Mouse (Mus musculus): ENCODE measurements around the gene Slc35f6. TPM values are rescaled to one million over a fixed set of nuclear protein-coding genes. Genes with fewer than 3 reads are reported as not detected.

Slc35f6 gene
- polyA plus RNA-seq, 1 experiment = 88.0 TPM

DNA sequence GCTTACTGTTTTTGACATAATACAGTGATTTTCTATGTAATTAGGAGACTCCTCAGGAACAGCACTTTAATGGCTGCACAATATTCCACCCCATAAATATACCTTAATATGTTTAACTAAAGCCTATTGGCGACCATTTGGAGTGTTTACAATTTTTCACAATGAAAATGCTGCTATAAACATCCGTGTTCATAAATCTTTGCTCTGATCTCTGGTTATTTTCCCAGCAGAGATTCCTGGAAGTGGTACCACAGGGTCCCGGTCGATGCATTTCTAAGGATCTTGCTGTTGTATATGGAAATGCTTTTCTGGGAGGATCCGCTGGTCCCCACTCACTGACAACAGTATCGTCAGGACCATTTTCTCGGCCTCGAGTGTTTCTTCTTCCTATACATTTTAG is 34.5 kb upstream of the Slc35f6 start:
- H3K27ac ChIP-seq (ENCODE audit: control insufficient read depth, insufficient read depth, low read length) = no peak overlapping the region
- H3K4me3 ChIP-seq (ENCODE audit: control insufficient read depth, insufficient read depth, low read length) = no peak overlapping the region
- H3K4me1 ChIP-seq (replicated peaks; ENCODE audit: control insufficient read depth, insufficient read depth, low read length) = no peaks in the 10 kb centered on the region
- no peak for DNase-seq
- no peaks in the 10 kb centered on the region for H3K36me3 ChIP-seq (ENCODE audit: control insufficient read depth, insufficient read depth, low read length)
- no peaks in the 10 kb centered on the region for H3K27me3 ChIP-seq (ENCODE audit: control insufficient read depth, insufficient read depth, low read length)
- TF ChIP-seq CTCF (IDR thresholded peaks at IDR 0.05; ENCODE audit: borderline replicate concordance, control insufficient read depth, extremely low read depth, insufficient read depth, low read length, poor library complexity) (no peak), POLR2A (IDR thresholded peaks at IDR 0.05; ENCODE audit: control insufficient read depth, extremely low read depth, insufficient read depth, low read length, poor library complexity) (no peak)
- 94% methylated on average over 8 of the region's 8 CpGs for WGBS

DNA sequence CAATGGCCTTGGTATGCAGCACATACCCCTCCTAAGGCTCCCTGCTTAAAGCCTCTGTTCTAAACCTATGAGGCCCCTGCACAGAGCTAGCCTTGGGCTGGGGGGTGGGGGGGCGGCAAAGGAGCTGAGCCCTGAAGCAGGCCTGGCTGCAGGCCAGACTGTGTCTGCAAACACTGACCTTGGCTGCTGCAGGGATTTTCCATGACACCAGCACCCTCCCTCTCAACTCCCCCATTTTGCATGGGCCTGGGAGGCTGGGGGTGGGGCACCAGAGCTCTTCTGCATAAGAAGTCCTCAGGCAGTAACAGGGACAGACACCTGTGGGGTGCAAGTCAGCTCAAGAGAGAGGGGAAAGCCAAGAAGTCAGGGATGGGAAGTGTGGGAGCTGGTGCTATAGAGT is 33.5 kb upstream of the Slc35f6 start:
- Histone ChIP-seq H3K27ac (ENCODE audit: control insufficient read depth, insufficient read depth, low read length) (no peak overlapping the region), H3K36me3 (ENCODE audit: control insufficient read depth, insufficient read depth, low read length) (no peaks in the 10 kb centered on the region), H3K27me3 (ENCODE audit: control insufficient read depth, insufficient read depth, low read length) (no peaks in the 10 kb centered on the region), H3K4me1 (replicated peaks; ENCODE audit: control insufficient read depth, insufficient read depth, low read length) (no peaks in the 10 kb centered on the region), H3K4me3 (ENCODE audit: control insufficient read depth, insufficient read depth, low read length) (no peak overlapping the region)
- TF ChIP-seq POLR2A (IDR thresholded peaks at IDR 0.05; ENCODE audit: control insufficient read depth, extremely low read depth, insufficient read depth, low read length, poor library complexity) (no peak), CTCF (IDR thresholded peaks at IDR 0.05; ENCODE audit: borderline replicate concordance, control insufficient read depth, extremely low read depth, insufficient read depth, low read length, poor library complexity) (no peak)
- no peak for DNase-seq
- 88% methylated on average over 1 of the region's 1 CpGs for WGBS

DNA sequence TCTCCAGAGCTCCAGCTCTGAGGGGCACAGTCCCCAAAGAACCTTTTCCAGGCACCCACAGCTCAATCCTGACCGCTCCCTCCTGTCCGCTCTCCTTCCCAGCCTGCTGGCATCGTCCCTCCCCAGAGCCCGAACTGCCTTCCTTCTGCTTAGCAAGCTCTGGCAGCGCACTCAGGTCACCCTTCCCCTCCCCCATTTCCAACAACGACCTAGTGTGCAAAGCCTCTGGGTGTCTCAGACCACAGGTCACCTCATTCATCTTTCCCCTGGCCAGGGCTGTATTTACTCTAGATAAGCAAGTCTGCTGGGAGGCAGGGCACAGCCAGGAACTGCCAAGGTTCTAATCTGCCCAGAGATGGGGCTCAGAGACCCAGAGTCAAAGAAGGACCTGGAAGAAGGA is 32.3 kb upstream of the Slc35f6 start:
- no peak for DNase-seq
- Histone ChIP-seq H3K36me3 (ENCODE audit: control insufficient read depth, insufficient read depth, low read length) (no peaks in the 10 kb centered on the region), H3K4me3 (ENCODE audit: control insufficient read depth, insufficient read depth, low read length) (no peak overlapping the region), H3K4me1 (replicated peaks; ENCODE audit: control insufficient read depth, insufficient read depth, low read length) (no peaks in the 10 kb centered on the region), H3K27ac (ENCODE audit: control insufficient read depth, insufficient read depth, low read length) (no peak overlapping the region), H3K27me3 (ENCODE audit: control insufficient read depth, insufficient read depth, low read length) (no peaks in the 10 kb centered on the region)
- WGBS = 67% methylated on average over 6 of the region's 6 CpGs
- TF ChIP-seq POLR2A (IDR thresholded peaks at IDR 0.05; ENCODE audit: control insufficient read depth, extremely low read depth, insufficient read depth, low read length, poor library complexity) = no peak
- TF ChIP-seq CTCF (IDR thresholded peaks at IDR 0.05; ENCODE audit: borderline replicate concordance, control insufficient read depth, extremely low read depth, insufficient read depth, low read length, poor library complexity) = no peak

DNA sequence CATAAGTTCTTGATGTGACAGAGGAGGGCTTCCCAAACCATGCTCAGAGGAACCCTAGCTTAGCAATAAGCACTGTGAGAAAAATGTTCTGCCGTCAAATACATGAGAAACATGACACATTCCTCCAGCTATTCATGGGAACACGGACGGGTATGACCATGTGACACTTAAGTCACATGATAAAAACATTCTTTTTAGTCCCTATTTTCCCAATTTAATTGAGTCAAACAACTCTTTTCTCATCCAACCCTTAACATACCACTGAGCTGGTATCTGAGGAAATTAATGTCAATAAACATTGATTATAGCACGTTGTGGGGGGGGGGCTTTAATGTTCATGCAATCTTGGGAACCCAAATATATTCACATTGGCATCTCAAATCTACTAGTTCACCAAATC is 31.9 kb upstream of the Slc35f6 start:
- DNase-seq = no peak
- no peaks in the 10 kb centered on the region for H3K27me3 ChIP-seq (ENCODE audit: control insufficient read depth, insufficient read depth, low read length)
- H3K4me3 ChIP-seq (ENCODE audit: control insufficient read depth, insufficient read depth, low read length) = no peak overlapping the region
- H3K27ac ChIP-seq (ENCODE audit: control insufficient read depth, insufficient read depth, low read length) = no peak overlapping the region
- 91% methylated on average over 4 of the region's 4 CpGs for WGBS
- no peak for TF ChIP-seq POLR2A (IDR thresholded peaks at IDR 0.05; ENCODE audit: control insufficient read depth, extremely low read depth, insufficient read depth, low read length, poor library complexity)
- no peak for TF ChIP-seq CTCF (IDR thresholded peaks at IDR 0.05; ENCODE audit: borderline replicate concordance, control insufficient read depth, extremely low read depth, insufficient read depth, low read length, poor library complexity)
- H3K4me1 ChIP-seq (replicated peaks; ENCODE audit: control insufficient read depth, insufficient read depth, low read length) = no peaks in the 10 kb centered on the region
- H3K36me3 ChIP-seq (ENCODE audit: control insufficient read depth, insufficient read depth, low read length) = no peaks in the 10 kb centered on the region

DNA sequence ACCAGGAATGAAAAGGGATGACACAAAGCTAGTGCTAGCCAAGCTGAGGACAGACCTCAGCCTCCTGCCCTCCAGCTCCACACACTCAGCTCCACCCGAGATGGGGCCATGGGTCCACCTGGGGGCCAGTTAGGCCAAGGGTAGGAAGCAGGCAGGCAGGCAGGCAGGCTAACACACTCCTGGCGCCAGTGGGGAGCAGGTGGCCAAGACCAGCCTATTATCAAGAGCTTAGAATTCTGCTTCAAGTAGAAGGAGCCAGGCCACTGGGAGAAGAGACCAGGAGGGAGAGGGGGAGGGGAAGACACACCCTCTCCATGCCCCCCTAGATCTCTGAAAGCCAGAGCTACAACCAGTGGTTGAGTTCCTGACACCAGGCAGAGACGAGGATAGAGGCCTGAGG is 31.1 kb upstream of the Slc35f6 start:
- Histone ChIP-seq H3K27me3 (ENCODE audit: control insufficient read depth, insufficient read depth, low read length) (no peaks in the 10 kb centered on the region), H3K4me3 (ENCODE audit: control insufficient read depth, insufficient read depth, low read length) (no peak overlapping the region), H3K4me1 (replicated peaks; ENCODE audit: control insufficient read depth, insufficient read depth, low read length) (no peaks in the 10 kb centered on the region), H3K27ac (ENCODE audit: control insufficient read depth, insufficient read depth, low read length) (no peak overlapping the region), H3K36me3 (ENCODE audit: control insufficient read depth, insufficient read depth, low read length) (no peaks in the 10 kb centered on the region)
- TF ChIP-seq CTCF (IDR thresholded peaks at IDR 0.05; ENCODE audit: borderline replicate concordance, control insufficient read depth, extremely low read depth, insufficient read depth, low read length, poor library complexity) = no peak
- TF ChIP-seq POLR2A (IDR thresholded peaks at IDR 0.05; ENCODE audit: control insufficient read depth, extremely low read depth, insufficient read depth, low read length, poor library complexity) = no peak
- WGBS = 68% methylated on average over 3 of the region's 3 CpGs
- no peak for DNase-seq

DNA sequence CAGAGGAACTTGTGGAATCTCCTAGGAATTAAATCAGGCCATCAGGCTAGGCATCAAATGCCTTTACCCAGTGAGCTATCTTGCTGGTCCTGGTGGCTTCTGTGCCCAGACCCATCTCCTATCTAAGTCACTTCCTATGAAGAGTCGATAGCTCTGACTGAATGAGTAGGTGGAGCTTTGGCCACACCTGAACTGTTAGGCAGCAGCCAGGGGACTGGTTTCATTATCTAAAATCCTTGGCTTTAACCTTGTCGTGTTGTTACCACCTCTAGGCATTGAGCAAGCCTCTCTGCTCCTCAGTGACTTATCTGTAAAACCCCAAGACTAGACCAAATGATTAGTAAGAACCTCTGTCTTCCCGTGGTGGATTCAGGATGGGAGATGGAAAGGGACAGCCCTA is 30.4 kb upstream of the Slc35f6 start:
- Histone ChIP-seq H3K27ac (ENCODE audit: control insufficient read depth, insufficient read depth, low read length) (no peak overlapping the region), H3K36me3 (ENCODE audit: control insufficient read depth, insufficient read depth, low read length) (no peaks in the 10 kb centered on the region), H3K4me1 (replicated peaks; ENCODE audit: control insufficient read depth, insufficient read depth, low read length) (peaks cover 3% of the 10 kb centered on the region; the same call in 1 of the 2 replicates), H3K4me3 (ENCODE audit: control insufficient read depth, insufficient read depth, low read length) (no peak overlapping the region), H3K27me3 (ENCODE audit: control insufficient read depth, insufficient read depth, low read length) (peaks cover 4% of the 10 kb centered on the region; the same call in 1 of the 2 replicates)
- TF ChIP-seq POLR2A (IDR thresholded peaks at IDR 0.05; ENCODE audit: control insufficient read depth, extremely low read depth, insufficient read depth, low read length, poor library complexity) = no peak
- no peak for TF ChIP-seq CTCF (IDR thresholded peaks at IDR 0.05; ENCODE audit: borderline replicate concordance, control insufficient read depth, extremely low read depth, insufficient read depth, low read length, poor library complexity)
- DNase-seq = no peak
- WGBS = 27% methylated on average over 3 of the region's 3 CpGs

DNA sequence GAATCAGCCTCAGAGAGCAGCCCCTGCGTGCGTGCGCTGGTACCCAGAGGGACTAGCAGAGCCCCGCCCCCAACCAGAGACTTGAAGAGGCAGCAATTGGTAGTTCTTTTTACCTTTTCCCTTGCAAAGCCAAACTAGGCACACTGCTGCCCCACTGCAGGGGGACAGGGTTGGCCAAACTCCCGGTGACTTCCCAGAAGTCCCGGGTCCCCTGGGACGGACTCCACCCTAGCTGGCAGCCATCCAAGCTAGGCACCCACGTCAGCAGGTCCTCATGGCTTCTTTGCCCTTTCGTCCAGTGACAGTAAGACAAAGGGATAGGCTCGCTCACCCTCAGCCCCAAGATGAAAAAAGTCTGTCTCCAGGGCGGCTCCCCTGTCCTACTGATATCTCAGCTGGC is 29.9 kb upstream of the Slc35f6 start:
- Histone ChIP-seq H3K4me1 (replicated peaks; ENCODE audit: control insufficient read depth, insufficient read depth, low read length) (peaks cover 8% of the 10 kb centered on the region; the same call in 1 of the 2 replicates), H3K4me3 (ENCODE audit: control insufficient read depth, insufficient read depth, low read length) (no peak overlapping the region), H3K36me3 (ENCODE audit: control insufficient read depth, insufficient read depth, low read length) (no peaks in the 10 kb centered on the region), H3K27me3 (ENCODE audit: control insufficient read depth, insufficient read depth, low read length) (peaks cover 8% of the 10 kb centered on the region), H3K27ac (ENCODE audit: control insufficient read depth, insufficient read depth, low read length) (no peak overlapping the region)
- 70% methylated on average over 11 of the region's 11 CpGs for whole genome bisulfite sequencing
- no peak for DNase-seq
- TF ChIP-seq CTCF (IDR thresholded peaks at IDR 0.05; ENCODE audit: borderline replicate concordance, control insufficient read depth, extremely low read depth, insufficient read depth, low read length, poor library complexity) = no peak
- no peak for TF ChIP-seq POLR2A (IDR thresholded peaks at IDR 0.05; ENCODE audit: control insufficient read depth, extremely low read depth, insufficient read depth, low read length, poor library complexity)

All from thymus, adult 2 months (tissue).